ENCODE assay signal across 19 mouse cellular contexts in the genomic region with DNA sequence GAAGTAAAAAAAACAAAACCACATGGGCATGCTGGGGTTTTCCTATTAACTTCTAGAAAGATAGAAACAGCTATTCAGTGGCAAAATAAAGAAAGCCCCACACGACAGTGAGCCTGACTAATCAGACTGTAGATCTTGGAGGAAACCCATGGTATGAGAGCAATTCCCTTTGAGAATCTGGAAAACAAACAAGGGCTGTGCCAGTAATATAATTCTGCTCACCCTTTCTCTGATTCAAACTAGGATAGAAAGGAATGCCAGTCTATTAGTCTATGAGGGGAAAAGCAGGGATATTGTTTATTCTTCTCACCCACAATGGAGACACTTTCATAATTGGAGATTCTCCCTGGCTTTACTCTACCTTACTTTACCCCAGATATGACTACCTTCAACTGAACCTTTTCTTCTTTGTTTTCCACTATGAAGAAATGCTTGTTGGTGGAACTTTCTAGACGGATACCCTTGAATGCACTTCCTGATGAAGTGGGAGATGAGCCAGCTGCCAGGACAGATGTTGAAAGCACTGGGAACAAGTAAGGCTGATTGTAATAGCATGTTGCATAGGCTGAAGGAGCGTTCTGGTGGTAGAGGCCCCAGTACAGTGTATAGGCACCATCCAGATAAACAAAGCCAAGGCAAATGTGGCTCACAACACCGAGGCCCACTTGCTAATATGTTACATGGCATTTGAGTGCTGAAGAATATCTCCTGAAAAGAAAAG.
DNase-seq lines count a peak whose midpoint lies in the region; ATAC-seq and TF ChIP-seq lines count a peak whose summit lies in the region.
"Had no signal": no experiment of that assay in that cellular context is flagged by ENCODE, and none has a peak within 500 bp of the region (broad histone marks: within the 10 kb centered on the region; RNA-seq: fewer than 3 reads in every experiment).

No protein-coding gene starts in this region.

- H3K9me3 ChIP-seq in kidney, embryonic 16.5 days (ENCODE audit: low read length): no peaks in the 10 kb centered on the region
- no peaks in the 10 kb centered on the region for H3K9me3 ChIP-seq in kidney, embryonic 14.5 days (ENCODE audit: control insufficient read depth, low read length)
- H3K9me3 ChIP-seq in hindbrain, embryonic 11.5 days (ENCODE audit: control insufficient read depth, low read length): no peaks in the 10 kb centered on the region
- H3K9me3 ChIP-seq: forebrain, embryonic 15.5 days; heart, embryonic 10.5 days; hindbrain, embryonic 13.5 days had no signal

- 51% methylated on average over 4 of the region's 4 CpGs for WGBS in kidney, embryonic 16.5 days
- 49% methylated on average over 4 of the region's 4 CpGs for WGBS in kidney, embryonic 14.5 days
- 84% methylated on average over 4 of the region's 4 CpGs for WGBS in hindbrain, embryonic 11.5 days

- H3K27ac ChIP-seq in kidney, embryonic 16.5 days (ENCODE audit: low read length): no peak overlapping the region
- H3K27ac ChIP-seq in kidney, embryonic 14.5 days (ENCODE audit: low read depth, low read length): no peak overlapping the region
- H3K27ac ChIP-seq in hindbrain, embryonic 11.5 days (ENCODE audit: low read depth, low read length): no peak overlapping the region
- H3K27ac ChIP-seq: forebrain, embryonic 15.5 days; heart, embryonic 10.5 days; hindbrain, embryonic 13.5 days; hindbrain, postnatal 0 days had no signal

- no peaks in the 10 kb centered on the region for H3K27me3 ChIP-seq in kidney, embryonic 16.5 days (ENCODE audit: insufficient read depth, low read length)
- no peaks in the 10 kb centered on the region for H3K27me3 ChIP-seq in kidney, embryonic 14.5 days (ENCODE audit: control insufficient read depth, insufficient read depth, low read length)
- no peaks in the 10 kb centered on the region for H3K27me3 ChIP-seq in Patski
- H3K27me3 ChIP-seq in hindbrain, embryonic 11.5 days (ENCODE audit: control insufficient read depth, insufficient read depth, low read length): no peaks in the 10 kb centered on the region
- H3K27me3 ChIP-seq: forebrain, embryonic 15.5 days; hindbrain, embryonic 13.5 days had no signal

- ATAC-seq in kidney, embryonic 16.5 days (ENCODE audit: low FRiP score, low TSS enrichment): no peak
- ATAC-seq in kidney, embryonic 14.5 days (ENCODE audit: low FRiP score, low TSS enrichment): no peak
- ATAC-seq in Patski: peak; percentile 42
- ATAC-seq in hindbrain, embryonic 11.5 days (ENCODE audit: low FRiP score): no peak
- ATAC-seq: forebrain, embryonic 15.5 days; hindbrain, postnatal 0 days had no signal

- TF ChIP-seq CTCF in Patski (IDR thresholded peaks at IDR 0.05): no peak

- H3K9ac ChIP-seq in kidney, embryonic 16.5 days (replicated peaks; ENCODE audit: low read length): no peak overlapping the region
- no peak overlapping the region for H3K9ac ChIP-seq in kidney, embryonic 14.5 days (ENCODE audit: low read depth, low read length)
- H3K9ac ChIP-seq in hindbrain, embryonic 11.5 days (ENCODE audit: low read depth, low read length): no peak overlapping the region
- H3K9ac ChIP-seq: forebrain, embryonic 15.5 days; hindbrain, embryonic 13.5 days had no signal

- no peak overlapping the region for H3K4me3 ChIP-seq in kidney, embryonic 16.5 days (ENCODE audit: low read length)
- no peak overlapping the region for H3K4me3 ChIP-seq in kidney, embryonic 14.5 days (ENCODE audit: low read length)
- H3K4me3 ChIP-seq in hindbrain, embryonic 11.5 days (ENCODE audit: low read depth, low read length): no peak overlapping the region
- H3K4me3 ChIP-seq: forebrain, embryonic 15.5 days; heart, embryonic 10.5 days; hindbrain, embryonic 13.5 days had no signal

- DNase-seq in kidney, adult 9 months: peak; percentile 5
- DNase-seq in kidney, postnatal 4 days: peak; percentile 13 to 16
- peak; percentile 78 for DNase-seq in Muller cell, postnatal 12 days (ENCODE audit: inconsistent ontology term)
- peak; percentile 38 for DNase-seq in Patski (ENCODE audit: low read depth, low spot score)
- DNase-seq in spleen, adult 18-20 months: no peak
- no peak for DNase-seq in hindbrain, embryonic 11.5 days (ENCODE audit: low spot score)
- DNase-seq: adrenal gland, postnatal 14 days; cerebellum, adult 18-20 months; cerebellum, postnatal 10 days; gastrocnemius, postnatal 10 days; heart, adult 18-20 months; heart, postnatal 10 days; heart, postnatal 4 days had no signal

- H3K36me3 ChIP-seq in kidney, embryonic 16.5 days (ENCODE audit: insufficient read depth, low read length): no peaks in the 10 kb centered on the region
- H3K36me3 ChIP-seq in kidney, embryonic 14.5 days (ENCODE audit: control insufficient read depth, insufficient read depth, low read length): no peaks in the 10 kb centered on the region
- H3K36me3 ChIP-seq in hindbrain, embryonic 11.5 days (ENCODE audit: control insufficient read depth, insufficient read depth, low read length): no peaks in the 10 kb centered on the region
- H3K36me3 ChIP-seq: forebrain, embryonic 15.5 days; heart, embryonic 10.5 days; hindbrain, embryonic 13.5 days had no signal

- in situ Hi-C loops in Patski (cut with MboI; ENCODE audit: low pct_unique_long_range_greater_than_20kb): loop anchor here (10.0 kb wide), 1 partner anchor 279 kb away; no protein-coding TSS in a partner anchor

- H3K4me2 ChIP-seq in kidney, embryonic 16.5 days (replicated peaks; ENCODE audit: low read depth, low read length): no peak overlapping the region
- no peak overlapping the region for H3K4me2 ChIP-seq in kidney, embryonic 14.5 days (replicated peaks; ENCODE audit: low read depth, low read length)
- H3K4me2 ChIP-seq in hindbrain, embryonic 11.5 days (replicated peaks; ENCODE audit: low read depth, low read length): no peak overlapping the region
- H3K4me2 ChIP-seq: forebrain, embryonic 15.5 days; hindbrain, embryonic 13.5 days had no signal

- POLR2A ChIA-PET in Patski (lab: Charles Lee): interaction anchor here (1.0 kb wide), 1 partner anchor 14 kb away, joined by 3 read pairs; no protein-coding TSS in a partner anchor

- no peaks in the 10 kb centered on the region for H3K4me1 ChIP-seq in kidney, embryonic 16.5 days (ENCODE audit: insufficient read depth, low read length)
- no peaks in the 10 kb centered on the region for H3K4me1 ChIP-seq in kidney, embryonic 14.5 days (ENCODE audit: control insufficient read depth, insufficient read depth, low read length)
- H3K4me1 ChIP-seq in hindbrain, embryonic 11.5 days (replicated peaks; ENCODE audit: control insufficient read depth, insufficient read depth, low read length): no peaks in the 10 kb centered on the region
- H3K4me1 ChIP-seq: forebrain, embryonic 15.5 days; heart, embryonic 10.5 days; hindbrain, embryonic 13.5 days had no signal

- CTCF ChIA-PET in Patski (lab: Charles Lee): interaction anchor here (1.2 to 1.6 kb wide), 2 partner anchors 25 to 102 kb away, joined by 3 read pairs; no protein-coding TSS in a partner anchor

Comparison
In these comparisons a context has a peak if more than half of its experiments do, and no peak if none do; other contexts are left out.
1. DNase-seq: peak in kidney, adult 9 months (single experiment), kidney, postnatal 4 days (2 of 2), Muller cell, postnatal 12 days (single experiment) and Patski (single experiment); none in spleen, adult 18-20 months (0 of 2) and hindbrain, embryonic 11.5 days (single experiment).